Mouse (Mus musculus): Measurements from ENCODE around the gene Cd207.

Cd207 gene

GRCm38 (mm10) chr6:83677757-83678156, at the start of gene Cd207:
Cd207 (minus strand) TSS chr6:83677857.
- DNase-seq (ENCODE audit: low spot score) = no peak

- DNase-seq (ENCODE audit: low spot score) = no peak
These were observed 49.5 kb upstream of the Cd207 start for GRCm38 (mm10) chr6:83727178-83727577.

- no peak for DNase-seq (ENCODE audit: low spot score)
These were observed 44.9 kb upstream of the Cd207 start for GRCm38 (mm10) chr6:83722526-83722925.

GRCm38 (mm10) chr6:83717026-83717425, 39.4 kb upstream of the Cd207 start:
- no peak for DNase-seq (ENCODE audit: low spot score)

GRCm38 (mm10) chr6:83715461-83716196, 38.0 kb upstream of the Cd207 start:
- DNase-seq (ENCODE audit: low spot score) = no peak

- DNase-seq (ENCODE audit: low spot score) = no peak
These were observed 36.8 kb upstream of the Cd207 start for GRCm38 (mm10) chr6:83714221-83715123.

- no peak for DNase-seq (ENCODE audit: low spot score)
These were observed 35.8 kb upstream of the Cd207 start for GRCm38 (mm10) chr6:83713271-83714136.

GRCm38 (mm10) chr6:83711725-83712475, 34.2 kb upstream of the Cd207 start:
- no peak for DNase-seq (ENCODE audit: low spot score)

- no peak for DNase-seq (ENCODE audit: low spot score)
These were observed 33.5 kb upstream of the Cd207 start, which contains the start of gene Vax2 for GRCm38 (mm10) chr6:83711067-83711675. Vax2 (plus strand) TSS chr6:83711264.

- DNase-seq (ENCODE audit: low spot score) = no peak
These were observed 32.9 kb upstream of the Cd207 start for GRCm38 (mm10) chr6:83710361-83711066.

- no peak for DNase-seq (ENCODE audit: low spot score)
These were observed 30.3 kb upstream of the Cd207 start for GRCm38 (mm10) chr6:83707738-83708510.

GRCm38 (mm10) chr6:83704701-83705100, 27.0 kb upstream of the Cd207 start:
- DNase-seq (ENCODE audit: low spot score) = no peak

GRCm38 (mm10) chr6:83704294-83704693, 26.6 kb upstream of the Cd207 start:
- DNase-seq (ENCODE audit: low spot score) = no peak

GRCm38 (mm10) chr6:83703722-83704078, 26.0 kb upstream of the Cd207 start:
- DNase-seq (ENCODE audit: low spot score) = no peak

GRCm38 (mm10) chr6:83703000-83703721, 25.5 kb upstream of the Cd207 start:
- DNase-seq (ENCODE audit: low spot score) = no peak

GRCm38 (mm10) chr6:83702146-83702999, 24.7 kb upstream of the Cd207 start:
- no peak for DNase-seq (ENCODE audit: low spot score)

- DNase-seq (ENCODE audit: low spot score) = no peak
These were observed 23.3 kb upstream of the Cd207 start for GRCm38 (mm10) chr6:83701001-83701400.

- no peak for DNase-seq (ENCODE audit: low spot score)
These were observed 22.3 kb upstream of the Cd207 start for GRCm38 (mm10) chr6:83699971-83700370.
